Mouse (Mus musculus) embryo, embryonic 11.5 days (tissue): ENCODE measurements around the gene Lpp.

Experiments
- DNase-seq: peaks from one replicate; pipeline ENCODE4 v3.0.0-alpha.2; 2012; ENCODE audit warnings: low read depth, low spot score

The Lpp gene

DNA sequence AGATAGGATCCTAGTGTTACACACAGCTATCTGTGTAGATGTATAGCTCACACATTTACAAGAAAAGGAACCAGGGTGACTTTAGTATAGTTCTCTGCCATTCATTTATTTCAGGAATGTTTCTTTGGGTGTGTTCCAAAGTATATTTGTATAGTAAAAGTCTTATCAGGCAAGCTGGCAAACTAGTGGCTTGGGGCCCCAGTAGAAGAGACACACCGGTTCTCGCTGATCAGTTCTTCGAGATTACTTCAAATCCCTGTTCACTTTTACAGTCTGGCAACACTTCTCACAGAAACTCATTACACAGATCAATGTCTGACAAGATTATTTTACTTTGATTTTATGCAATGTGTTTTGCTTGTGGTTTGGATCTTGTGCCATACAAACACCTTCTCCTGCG, 408.0 kb downstream of the Lpp start:
- no peak for DNase-seq

DNA sequence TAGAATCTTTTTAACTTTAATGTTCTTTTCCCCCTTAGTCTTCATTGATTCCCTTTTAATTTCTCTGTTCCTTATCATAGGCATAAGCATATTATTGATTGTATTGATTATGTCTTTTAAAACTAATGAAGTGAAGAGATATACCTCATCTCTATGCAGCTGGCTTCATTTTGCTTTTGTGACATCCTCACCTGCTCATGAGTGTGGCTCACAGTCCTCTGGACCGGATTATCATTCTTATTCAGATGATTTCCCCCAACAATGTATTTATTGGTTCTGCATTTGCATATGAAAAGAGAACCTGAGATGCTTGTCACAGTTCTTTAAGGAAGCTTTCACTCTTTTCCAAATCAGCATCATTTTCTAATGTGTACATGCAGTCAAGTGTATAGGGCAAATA, 408.5 kb downstream of the Lpp start:
- no peak for DNase-seq

DNA sequence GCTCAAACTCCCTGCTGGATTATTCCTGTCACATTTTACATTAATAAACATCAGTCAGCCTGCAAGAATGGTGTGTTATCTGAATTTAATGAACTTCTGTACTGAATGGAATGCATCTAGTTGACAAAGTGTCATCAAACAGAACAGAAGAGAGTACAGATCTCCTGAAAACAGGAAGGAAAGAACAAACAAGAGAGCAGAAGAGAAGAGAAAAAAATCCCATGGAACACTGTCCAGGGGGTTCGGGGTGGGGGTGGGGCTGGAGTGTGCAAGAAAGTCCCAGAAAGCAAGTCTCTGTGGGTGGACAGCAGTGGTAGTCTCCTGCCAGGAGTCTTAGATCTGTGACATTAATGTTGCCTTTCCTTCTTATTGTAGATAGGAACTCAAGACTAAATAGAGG, 412.8 kb downstream of the Lpp start:
- DNase-seq: no peak

DNA sequence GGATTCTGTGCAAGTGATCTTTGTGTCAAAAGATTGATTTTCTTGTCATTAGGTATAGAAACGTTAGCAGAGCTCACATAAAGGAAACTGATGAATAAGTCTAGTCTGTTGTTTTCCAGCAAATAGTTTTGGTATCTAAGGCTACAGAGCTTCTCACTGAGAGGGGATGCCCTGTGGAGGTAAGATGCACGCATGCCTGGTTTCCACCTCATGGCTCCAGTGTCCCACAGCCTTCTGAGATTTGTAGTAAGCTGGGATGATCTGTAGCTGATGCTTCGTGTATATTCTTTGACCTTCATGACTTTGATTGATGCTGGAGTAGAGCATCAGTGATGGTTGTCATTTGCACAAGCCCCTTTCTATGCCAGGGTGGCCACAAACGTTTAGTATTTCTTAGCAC, 414.3 kb downstream of the Lpp start:
- no peak for DNase-seq

DNA sequence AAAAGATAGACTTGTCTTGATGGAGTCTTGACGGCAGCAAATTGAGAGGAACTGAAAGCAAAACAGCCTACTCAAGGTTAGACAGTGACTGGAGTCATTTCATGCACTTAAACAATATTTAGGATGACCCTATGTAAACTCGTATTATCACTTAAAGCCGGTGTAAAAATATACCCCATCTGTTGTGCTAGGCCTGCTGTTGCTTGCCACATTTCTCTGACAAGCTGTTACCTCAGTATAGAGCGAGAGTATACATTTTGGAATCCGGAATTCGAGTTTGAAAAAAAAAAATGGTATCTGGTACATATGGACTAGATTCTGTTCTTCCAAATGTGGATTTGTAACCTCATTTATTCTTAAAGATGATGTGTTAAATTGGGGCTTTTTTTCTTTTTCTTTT, 416.5 kb downstream of the Lpp start:
- DNase-seq: no peak

DNA sequence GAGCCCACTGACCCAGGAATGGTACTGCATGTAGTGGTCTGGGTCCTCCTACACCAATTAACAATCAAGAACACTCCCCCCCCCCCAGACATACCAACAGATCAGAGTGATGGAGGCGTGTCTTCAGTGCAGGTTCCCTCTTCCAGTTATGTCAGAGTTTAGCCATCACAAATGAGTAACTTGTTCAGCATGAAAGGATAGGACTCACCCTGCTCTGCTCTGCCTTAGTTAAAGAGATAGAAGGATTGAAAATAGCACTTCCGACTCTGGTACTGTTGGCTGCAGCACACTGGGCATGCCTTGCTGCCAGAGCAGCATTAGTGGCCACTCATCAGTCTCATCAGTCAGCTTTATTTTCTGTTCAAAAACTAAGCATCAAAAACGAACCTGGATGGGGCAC, 423.3 kb downstream of the Lpp start:
- DNase-seq: no peak

DNA sequence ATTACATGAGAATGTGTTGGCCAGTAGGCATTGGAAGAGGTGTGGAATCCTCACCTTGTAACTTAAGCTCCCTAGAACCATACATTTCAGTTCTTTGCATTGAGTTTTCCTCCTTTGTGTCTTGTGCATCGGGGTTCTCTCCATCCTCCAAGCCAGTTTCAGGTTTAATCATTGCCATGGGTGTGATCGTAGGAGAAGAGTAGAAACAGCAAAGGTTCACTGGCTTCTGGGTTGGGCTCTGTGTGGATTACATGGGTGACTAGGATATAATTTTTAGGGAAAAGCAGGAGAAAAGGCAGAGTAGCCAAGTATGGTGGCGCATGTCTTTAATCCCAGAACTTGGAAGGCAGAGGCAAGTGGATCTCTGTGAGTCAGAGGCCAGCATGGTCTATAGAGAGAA, 424.1 kb downstream of the Lpp start:
- DNase-seq: no peak

DNA sequence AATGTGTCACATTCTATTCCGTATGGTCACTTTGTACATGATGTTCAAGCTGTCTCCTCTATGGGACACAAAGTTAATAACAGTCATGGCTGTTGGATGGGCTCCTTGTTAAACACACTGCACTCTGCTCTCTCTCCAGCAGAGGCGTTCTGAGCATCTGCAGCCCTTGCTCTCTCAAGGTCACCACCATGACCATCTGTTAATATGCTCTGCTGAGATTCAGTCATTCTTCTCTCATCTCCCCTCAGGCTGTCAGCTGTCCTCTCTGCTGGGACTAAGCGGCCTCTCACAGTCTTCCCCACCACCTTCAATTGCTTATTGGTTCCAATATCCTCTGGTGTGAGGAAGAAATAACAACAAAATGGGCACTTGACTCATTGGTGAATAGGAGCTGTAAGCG, 425.8 kb downstream of the Lpp start:
- no peak for DNase-seq

DNA sequence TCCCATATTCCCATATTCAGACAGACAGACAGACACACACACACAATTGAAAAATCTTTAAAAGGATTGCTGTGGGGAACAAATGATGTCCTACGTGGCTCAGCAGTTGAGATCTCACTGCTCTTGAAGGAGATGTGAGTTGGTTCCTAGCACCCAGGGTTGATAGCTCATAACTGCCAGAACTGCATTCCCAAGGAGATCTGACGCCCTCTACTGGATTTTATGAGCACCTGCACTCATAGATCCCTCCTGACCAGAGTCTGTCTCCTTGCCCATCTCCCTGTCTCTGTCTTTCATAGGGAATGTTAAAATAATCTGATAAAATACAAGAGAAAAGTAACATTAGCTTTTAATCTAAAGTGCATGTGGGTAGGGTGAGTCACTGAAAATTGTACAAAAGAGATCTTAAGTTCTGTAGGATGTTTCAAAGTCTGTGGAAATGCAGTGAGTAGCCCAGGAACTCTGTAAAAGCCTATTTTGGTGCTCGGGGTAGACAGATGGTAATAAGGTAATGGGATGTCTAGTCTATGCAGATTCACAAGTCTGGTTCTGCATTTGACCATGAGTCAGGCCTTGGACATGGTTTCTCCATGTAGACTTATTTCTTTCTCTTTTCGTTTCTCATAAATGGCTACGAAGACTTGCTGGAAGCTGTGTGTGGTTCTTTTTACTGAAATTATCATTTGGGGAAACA, 429.0 kb downstream of the Lpp start:
- no peak for DNase-seq

DNA sequence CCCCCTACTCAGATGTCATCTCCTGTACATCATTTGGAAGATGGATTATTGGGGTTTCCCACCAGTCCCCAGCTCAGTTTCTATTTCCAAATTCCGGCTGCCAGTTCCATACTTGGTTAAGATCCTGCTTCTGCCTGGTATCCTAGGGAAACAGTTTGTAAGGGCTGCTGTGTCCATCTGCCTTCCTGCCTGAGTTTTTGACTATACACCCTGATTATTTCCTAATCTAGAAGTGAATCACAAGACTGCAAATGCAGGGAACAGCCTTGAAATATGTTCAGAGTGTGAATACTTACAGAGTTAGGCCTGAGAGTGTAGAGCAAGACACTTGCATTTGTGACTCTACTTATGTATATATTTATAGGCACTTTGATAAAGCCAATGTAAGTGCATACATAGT, 429.6 kb downstream of the Lpp start:
- DNase-seq: no peak

DNA sequence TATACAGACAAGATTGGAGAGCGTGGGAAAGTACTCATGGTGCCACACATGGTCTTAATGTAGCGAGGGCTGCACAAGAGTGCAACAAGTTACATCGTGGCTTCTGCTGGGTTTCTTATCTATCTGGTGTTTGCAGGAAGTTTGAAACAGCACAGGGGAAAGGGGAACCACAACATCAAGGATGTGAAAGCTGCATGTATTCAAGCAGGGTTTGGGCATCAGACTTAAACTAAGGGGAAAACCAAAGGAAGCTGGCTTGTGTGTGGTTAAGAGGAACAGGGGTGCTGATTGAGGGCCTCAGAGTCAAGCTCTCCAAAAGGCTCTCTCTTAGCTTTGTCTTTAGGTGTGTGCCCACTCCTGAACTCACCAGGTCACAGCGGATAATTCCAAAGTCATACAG, 433.1 kb downstream of the Lpp start:
- no peak for DNase-seq

DNA sequence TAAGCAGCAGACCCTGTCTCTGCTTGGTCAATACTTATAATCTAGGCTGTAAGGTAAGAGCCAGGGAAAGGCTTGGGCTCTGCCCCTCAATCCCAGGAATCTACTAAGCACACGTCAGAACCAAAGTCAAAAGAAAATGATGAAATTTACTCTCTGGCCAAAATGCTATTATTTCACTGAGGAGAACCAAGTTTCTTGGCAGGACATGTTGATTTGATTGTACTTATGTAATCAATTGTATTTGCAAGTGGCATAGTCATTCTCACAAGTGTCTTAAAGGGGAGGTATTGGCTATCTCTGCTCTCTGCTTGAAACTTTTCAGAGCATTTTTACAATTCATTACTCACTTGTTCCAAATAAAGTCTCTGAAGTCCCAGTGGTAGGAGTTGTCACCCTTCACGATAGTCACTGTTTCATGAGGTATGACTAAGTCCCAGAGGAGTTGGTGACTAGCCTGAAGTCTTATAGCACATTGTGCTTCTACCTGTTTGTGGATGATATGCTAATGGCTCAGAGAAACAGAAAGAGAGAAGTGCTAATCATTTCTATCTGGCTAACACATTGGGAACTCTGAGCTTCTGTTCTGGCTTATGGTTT, 435.0 kb downstream of the Lpp start:
- no peak for DNase-seq

DNA sequence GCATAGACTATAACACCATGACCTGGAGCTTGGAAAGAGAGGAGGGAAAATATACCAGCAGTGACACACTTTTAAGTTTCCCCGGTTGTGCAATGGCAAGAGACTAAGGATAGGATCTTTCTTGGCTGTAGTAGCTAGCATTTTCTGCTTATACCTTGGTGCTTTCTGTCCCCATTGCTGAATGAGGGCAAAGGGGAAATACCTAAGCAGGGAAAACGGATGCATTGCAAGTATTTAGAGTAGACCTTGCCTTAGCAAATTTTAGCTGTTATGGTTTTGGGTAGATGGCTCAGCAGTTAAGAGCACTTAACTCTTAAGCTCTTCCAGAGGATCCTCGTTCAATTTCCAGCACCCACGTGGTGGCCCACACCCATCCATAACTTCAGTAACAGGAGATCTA, 436.6 kb downstream of the Lpp start:
- DNase-seq: no peak

DNA sequence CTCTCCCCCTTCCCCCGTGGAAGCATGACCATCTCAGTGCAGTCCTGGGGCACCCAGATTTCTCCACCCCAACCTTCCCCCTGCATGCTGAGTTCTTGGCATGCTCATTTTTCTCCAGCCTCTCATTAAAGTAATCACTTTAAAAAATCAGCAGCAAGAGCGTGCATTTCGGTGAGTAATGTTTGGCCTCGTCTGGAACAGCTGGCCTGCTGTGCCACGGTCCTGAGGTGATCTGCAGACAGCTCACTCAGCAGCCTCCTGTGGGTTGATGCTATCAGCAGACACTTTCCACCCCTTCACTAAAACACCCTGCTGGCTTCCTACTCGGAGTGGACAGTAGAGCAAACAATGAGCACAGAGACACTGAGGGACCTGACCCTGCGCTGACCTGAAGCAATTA, 437.6 kb downstream of the Lpp start:
- DNase-seq: no peak

DNA sequence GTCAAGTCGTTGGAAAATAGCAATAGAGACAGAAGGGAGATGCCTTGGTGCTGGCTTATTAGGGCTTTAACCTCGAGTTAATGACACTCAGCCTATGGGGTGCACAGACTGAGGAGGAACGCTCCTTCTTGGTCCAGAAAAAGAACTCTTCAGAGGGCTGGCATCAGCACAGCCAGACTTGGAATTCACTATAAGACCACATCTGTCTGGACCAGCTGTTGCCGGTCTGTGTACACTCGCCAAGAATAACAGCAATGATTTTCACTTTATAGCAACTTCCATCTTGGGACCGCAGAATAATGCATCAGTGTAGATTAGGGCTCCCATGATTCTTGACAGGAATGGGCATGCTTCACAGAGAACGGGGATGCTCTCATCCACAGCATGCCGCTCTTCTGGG, 439.9 kb downstream of the Lpp start:
- DNase-seq: no peak

DNA sequence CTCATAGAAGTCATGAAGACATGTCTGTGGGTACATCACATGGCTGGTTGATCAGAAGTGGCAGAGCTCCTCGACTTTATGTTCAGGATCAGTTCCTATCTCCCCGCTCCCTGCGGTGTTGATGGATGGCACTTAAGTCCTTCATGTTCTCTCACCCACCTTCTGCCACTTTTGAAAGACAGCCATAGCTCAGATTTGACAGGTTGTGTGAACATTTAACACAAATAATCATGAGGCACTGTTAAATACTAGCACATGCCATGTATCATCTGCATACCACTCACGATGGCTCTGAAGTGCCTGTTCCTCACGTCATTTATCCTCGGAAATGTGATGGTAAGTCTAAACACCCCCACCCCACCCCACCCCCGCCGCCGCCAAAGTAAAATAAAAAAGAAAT, 441.2 kb downstream of the Lpp start:
- DNase-seq: no peak

DNA sequence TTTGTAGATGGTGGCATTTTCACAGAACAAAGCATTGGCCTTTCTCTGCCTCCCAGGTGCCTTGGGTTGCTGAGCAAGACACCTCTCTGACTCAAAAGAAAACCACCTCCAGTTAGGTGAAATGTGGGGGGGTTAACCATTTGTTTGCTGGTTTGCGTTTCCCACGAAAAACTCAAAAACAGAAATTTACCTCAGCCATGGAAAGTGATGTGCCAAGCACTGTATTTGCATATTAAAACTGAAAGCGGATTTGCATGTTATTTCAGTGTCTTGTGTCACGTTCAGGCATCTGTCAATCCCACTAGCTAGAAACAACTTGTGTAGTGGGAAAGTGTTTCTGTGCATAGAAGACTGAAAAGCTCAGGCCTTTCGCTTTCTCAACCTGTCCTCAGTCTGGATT, 443.2 kb downstream of the Lpp start:
- DNase-seq: no peak

DNA sequence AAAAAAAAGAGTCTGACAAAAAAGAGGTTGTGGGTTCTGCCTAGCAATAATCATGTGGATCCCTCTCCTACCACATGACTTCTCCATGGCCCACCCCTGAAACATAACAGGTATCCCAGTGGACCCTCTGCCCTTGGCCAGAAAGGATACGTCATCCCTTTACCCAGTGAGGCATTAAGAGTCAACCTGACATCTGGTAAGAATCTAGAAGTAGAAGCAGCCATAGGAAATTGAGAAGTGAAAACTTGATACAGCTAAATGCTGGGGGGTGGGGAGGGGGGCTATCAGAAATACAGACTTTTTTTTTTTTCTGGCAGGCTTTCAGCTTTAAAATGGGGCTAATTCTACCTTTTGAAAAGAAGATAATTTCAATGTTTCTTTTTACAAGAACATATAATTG, 445.7 kb downstream of the Lpp start:
- DNase-seq: no peak

DNA sequence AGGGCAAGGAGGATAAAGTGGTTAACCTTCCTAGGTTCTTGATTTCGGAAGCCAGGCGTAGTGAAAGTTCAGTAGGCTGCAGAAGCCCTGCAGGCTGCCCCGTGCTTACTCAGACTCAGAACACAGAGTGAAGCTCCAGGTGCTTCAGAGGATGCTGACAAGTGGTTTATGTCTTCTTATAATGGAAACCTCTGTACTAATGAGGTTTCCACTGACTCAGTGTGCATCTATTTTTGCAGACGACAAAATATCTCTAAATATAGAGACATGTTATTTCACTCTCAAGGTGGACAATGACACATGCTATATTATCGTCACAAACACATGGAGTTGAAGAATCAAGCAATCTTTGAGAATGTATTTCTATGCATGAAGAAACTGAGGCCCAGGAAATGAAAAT, 446.8 kb downstream of the Lpp start:
- DNase-seq: no peak

DNA sequence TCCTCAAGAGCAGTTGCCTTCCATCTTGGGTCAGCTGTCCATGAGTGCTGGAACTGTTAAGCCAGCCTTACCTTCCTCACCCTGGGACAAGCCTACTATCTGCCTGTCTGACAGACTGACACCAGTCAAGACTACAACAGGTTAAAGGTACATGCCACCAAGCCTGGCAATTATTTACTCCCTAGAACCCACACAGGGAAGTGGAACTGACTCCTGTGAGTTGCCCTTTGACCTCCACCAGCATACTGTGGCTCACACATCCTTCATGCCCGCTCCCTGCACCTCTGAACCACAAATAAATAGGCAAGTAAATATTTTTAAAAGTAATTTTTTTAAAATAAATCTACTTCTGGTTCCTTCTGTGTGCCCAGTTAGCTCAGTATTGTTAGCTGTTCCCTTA, 452.8 kb downstream of the Lpp start:
- DNase-seq: no peak

DNA sequence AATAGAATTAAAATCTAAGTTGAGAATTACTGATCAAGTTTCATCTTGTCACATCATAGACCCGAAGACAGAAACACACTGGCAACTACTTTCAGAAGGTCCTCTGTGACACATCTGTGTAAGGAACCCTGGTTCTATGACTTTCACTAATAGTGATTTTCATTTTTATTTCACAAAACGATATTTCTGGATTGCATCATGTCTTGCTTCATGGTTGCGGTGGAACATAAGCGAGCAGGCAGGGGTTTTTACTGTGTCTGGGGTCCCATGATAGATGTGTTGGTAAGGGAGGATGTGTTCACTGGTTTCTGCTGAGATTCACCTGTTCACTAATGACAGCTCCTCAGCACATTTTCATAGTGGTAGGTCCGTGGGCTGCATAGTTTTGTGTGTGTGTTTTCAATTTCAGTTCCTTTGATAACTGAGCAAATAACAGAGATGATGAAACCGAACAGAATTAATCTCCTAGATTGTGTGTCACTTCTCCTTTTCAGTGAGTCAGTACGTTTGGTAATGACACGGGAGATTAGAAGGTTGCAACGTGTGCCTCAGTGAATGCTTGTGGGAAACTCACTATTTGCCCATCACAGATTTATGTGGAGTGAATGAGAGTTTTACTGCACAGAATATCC, 466.3 kb downstream of the Lpp start:
- DNase-seq: no peak

DNA sequence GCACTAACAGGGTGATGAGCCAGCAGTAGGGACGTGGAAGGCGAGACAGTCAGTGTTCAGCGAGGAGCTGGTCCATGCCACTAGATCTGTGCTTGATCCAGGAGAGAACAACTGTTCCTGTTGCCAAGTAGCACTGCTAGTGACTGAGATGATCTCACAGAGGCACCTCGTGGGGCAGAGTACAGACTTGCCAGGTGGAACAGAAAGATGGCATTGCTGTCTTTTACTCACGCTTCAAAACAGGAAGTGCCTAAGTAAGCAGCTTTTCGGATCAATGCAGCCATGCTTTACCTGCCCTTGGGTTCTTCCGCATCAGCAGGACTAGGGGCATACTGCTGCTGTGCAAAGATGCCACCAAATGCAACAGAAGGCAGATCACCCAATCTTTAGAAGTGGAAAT, 467.1 kb downstream of the Lpp start:
- DNase-seq: no peak

DNA sequence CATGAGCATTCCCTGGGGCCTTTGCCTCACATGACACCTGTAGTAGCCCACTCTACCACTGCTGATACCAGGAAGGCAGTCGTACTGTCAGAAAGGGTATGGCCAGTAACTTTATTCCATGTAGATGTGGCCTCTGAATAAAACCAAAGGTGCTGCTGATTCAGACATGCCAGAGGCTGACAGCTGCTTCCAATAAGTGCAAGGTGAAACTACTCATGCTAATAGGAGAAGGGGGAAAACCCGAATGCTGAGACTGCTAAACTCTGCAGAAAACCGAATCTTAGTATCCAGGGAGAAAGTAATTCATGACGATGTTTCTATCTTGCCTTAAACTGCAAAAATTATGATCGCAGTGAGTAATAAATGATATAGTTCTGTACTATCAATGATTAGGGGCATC, 468.1 kb downstream of the Lpp start:
- DNase-seq: no peak

DNA sequence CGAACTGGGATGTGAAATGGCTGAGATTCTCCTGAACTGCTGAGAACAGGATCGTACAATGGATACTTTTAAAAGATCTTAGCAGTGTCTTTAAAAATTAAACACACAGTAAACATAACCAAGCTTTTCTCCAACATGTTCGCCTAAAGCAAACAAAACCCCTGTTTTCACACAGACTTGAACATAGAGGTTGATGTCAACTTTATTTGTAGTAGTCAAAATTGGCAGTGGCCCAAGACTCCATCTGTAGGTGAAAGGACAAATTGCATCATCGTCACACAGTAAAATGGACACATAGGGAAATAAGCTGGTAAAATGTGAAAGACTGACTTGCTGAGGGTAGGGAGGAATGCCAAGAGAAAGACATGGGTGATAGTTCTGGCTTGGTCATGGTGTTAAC, 480.9 kb downstream of the Lpp start:
- no peak for DNase-seq
